Mouse (Mus musculus) lung, adult 2 months (tissue): Measurements from ENCODE around the gene Vps37c.

Experiments used
- CTCF ChIP-seq: fragments of 200-500 bp; IDR thresholded peaks from 2 replicates; pipeline ENCODE4 v1.5.1; 2011; ENCODE audit warnings: mild to moderate bottlenecking, low read length, control low read depth; ENCODE audit not compliant: insufficient read depth
- POLR2A ChIP-seq: fragments of 200-500 bp; IDR thresholded peaks from 2 replicates; pipeline ENCODE4 v1.6.1; 2011; ENCODE audit warnings: low read depth, mild to moderate bottlenecking, control low read depth, low read length, borderline replicate concordance; ENCODE audit errors: extremely low read depth

DNA sequence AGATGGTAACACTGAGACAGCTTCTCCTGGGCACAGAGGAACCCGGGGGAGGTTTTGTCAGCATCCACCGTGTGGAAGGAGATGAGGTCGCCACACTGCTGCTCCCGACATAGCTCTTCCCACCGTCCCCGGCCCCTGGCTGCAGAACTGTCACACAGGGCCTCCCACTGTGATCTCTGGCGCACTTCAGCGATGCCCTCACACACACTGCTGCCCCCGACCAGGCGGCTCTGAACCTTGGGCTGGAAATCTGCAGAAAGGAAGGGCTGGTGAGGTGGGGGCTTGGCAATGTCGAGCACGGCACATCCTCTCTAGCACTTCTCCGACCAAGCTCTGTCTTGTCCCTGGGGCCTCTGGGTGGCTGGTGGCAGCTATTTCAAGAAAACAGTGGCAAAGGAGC, 34.5 kb downstream of the Vps37c start:
- TF ChIP-seq CTCF (no peak), POLR2A (no peak)
